Mouse (Mus musculus) mouse trophoblast stem cell (cell line): ENCODE measurements around the gene Rgs14.

Experiments
- in situ Hi-C, 2 experiments: fragments of 300-500 bp; cut with MseI, MboI; formaldehyde crosslinking; loops; 2 replicates in 1 of 2; 3 replicates in 1 of 2; pipeline ENCODE4 v1.15.1; 2025

Rgs14 gene

GRCm38 (mm10) chr13:55346745-55347144, 22.8 kb upstream of the Rgs14 start:
- in situ Hi-C loops, result no loop called here

DNA sequence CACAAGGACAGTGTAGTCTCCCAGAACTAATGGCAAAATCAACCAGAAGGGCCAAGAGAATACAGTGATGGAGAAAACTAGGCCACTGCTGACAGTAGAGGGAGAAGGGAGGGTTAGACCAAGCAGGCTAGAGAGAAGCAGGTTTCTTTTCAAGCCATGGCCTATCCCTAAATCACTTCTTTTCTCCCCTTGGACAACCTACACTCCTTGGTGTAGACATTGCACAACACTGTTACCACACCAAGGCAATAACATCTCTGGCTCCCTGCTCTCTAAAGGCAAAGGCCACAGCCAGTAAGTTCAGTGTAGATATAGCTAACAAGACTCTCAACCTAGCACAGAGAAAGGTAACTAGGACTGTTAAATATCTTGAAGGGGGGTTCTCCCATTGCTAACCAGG, 8.4 kb upstream of the Rgs14 start:
- in situ Hi-C loops, result no loop called here

GRCm38 (mm10) chr13:55361974-55362452, 7.5 kb upstream of the Rgs14 start:
- in situ Hi-C loops, result no loop called here

DNA sequence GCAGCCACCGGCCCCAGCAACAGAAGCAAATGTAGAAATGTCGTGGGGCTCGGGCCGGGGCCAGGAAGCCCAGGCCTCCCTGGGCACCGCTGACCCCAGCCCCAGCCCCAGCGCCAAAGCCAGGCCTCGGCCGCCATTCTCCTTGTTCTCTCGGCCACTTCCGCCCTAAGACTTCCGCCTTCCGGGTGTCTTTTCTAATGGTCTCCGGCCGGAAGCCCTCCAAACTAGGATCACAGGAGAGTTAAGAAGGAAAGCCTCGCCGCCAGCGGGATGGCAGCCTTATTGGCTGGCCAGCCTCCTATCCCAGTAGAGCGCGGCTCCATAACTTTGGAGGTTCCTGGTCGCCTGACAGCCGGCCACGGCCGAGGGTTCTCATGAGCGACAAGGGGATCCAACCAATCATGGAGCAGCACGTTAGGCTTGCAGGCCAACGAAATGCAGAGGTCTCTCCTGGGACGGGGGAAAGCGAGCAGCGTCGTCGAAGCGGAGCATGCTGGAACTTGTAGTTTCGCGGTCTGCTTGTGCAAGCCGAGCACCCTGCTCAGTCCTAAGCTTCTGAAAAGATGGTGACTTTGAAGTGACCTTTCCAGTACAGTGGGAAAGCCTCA, 7.0 kb upstream of the Rgs14 start, which contains the start of gene Lman2:
Lman2 (minus strand) TSS at position 331 of the 608 bp plus-strand sequence.
- in situ Hi-C loops, result no loop called here

- in situ Hi-C loops, result no loop called here
Observed at GRCm38 (mm10) chr13:55368401-55368800, 1.1 kb upstream of the Rgs14 start.

- in situ Hi-C loops, result no loop called here
Observed at GRCm38 (mm10) chr13:55370234-55370633, 702 bp downstream of the Rgs14 start.

- in situ Hi-C loops, result no loop called here
Observed at GRCm38 (mm10) chr13:55371007-55371681, 1.6 kb downstream of the Rgs14 start.

DNA sequence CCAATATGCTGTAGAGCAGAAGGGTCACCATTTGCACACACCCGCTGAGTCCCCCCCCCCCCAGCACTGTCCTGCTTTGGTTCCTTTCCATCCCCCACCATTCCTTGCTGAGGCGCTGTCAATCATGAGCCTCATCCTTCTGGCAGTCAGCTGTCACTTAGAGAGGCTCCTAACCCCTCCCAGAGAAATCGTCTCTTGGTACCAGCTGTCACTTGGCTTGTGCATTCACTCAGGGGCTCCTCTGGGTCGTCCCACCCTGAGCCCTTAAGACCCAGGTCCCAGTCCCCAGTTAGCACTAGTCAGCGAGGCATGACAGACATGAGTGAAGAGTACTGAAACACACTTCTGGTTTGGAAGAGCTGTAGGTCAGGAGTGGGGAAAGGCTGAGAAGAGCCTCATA, 2.2 kb downstream of the Rgs14 start:
- in situ Hi-C loops, result no loop called here

GRCm38 (mm10) chr13:55374206-55374924, 4.8 kb downstream of the Rgs14 start:
- in situ Hi-C loops, result no loop called here

DNA sequence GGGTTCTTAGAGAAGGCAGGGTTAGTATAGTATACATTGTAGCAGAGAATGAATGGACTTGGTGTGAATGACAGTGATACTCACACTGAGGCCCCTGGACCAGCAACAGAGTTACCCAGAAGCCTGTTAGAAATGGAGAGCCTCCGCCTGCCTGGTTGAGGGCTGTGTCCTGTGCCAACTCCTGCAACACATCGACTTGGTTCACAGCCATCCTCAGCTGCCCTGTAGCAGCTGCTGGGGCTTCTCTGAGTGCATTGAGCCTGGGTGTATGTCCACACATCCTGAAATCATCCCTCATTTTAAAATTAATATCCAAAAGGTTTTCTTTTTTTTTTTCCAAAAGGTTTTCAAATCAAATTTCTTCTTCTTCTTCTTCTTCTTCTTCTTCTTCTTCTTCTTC, 6.3 kb downstream of the Rgs14 start:
- in situ Hi-C loops, result no loop called here

DNA sequence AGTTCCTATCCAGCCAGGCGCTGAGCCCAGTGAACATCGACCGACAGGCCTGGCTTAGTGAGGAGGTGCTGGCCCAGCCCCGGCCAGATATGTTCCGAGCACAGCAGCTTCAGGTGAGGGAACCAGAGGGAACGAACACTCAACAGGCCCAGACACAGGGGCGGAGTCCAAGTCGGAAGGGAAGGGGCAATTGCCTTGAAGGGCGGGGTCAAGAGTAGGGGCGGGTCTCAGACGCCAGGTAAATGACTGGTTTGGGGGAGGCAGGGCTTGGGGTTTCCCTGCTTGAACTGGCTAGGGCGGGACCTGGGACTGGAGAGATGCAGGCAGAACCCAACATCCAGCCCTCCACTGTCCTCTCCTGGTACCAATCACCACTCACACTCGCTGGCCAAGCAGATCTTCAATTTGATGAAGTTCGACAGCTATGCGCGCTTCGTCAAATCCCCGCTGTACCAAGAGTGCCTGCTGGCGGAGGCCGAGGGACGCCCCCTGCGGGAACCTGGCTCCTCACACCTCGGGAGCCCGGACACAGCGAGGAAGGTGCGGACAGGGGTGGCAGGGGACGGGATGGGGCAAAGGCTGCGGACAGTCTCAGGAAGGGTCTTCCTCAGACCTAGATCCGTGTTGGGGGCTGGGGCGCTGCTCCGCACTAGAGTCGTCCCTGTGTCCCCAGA, 9.5 kb downstream of the Rgs14 start:
- in situ Hi-C loops, result no loop called here

DNA sequence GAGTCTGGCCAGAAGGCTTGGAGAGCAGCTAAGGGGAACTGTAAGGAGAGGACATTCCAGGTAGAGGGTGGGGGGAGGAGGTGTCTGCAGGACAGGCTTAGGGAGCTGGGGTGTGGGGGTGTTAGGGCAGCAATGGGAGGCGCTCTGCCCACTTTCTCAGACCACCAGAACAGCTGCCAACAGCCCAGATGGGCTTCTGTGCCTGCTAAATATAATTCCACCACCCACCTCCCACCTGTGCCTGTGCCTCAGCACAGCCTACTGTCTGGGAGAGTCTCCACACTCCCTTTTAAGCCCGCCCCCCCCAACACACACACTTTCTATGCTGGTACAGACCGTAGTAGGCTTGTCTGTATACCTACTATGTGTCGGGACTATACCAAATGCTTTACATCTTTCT, 12.3 kb downstream of the Rgs14 start:
- in situ Hi-C loops, result no loop called here

GRCm38 (mm10) chr13:55390644-55391043, 21.1 kb downstream of the Rgs14 start:
- in situ Hi-C loops, result no loop called here

DNA sequence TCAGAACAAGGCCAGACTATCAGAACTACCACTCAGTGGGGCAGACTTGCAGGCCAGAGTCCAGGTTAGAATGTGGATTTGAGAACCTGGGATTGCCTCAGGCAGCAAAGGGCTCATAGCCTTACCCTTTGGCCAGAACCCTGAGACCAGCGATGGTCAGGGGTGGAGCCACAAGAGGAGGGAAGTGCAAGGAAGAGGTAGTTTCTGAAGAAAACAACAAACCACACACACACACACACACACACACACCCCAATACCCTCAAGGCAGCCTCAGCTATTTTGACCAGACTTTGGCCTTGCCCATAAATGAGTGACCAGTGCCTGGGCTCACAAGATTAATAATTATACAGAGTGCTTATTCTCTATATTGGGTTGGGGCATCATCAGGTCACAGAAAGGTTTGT, 22.1 kb downstream of the Rgs14 start:
- in situ Hi-C loops, result no loop called here

DNA sequence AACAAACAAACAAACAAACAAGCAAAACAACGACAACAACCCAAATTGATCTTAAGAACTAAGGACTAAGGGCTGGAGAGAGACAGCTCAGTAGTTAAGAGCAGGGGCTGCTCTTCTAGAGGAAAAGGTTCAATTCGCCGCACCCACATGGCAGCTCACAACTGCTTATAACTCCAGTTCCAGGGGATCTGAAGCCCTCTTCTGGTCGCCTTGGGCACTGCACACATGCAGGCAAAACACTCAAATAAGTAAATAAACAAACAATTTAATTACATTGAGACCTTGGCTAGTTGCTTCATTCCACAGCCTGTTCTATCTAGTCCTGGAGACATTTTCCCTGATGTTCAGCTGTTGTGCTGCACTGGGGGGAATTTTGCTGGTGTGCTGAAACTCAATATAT, 23.4 kb downstream of the Rgs14 start:
- in situ Hi-C loops, result no loop called here

- in situ Hi-C loops, result no loop called here
Observed at GRCm38 (mm10) chr13:55398088-55398487, 28.6 kb downstream of the Rgs14 start, which contains the start of gene Slc34a1. Slc34a1 (plus strand) TSS chr13:55398187.

DNA sequence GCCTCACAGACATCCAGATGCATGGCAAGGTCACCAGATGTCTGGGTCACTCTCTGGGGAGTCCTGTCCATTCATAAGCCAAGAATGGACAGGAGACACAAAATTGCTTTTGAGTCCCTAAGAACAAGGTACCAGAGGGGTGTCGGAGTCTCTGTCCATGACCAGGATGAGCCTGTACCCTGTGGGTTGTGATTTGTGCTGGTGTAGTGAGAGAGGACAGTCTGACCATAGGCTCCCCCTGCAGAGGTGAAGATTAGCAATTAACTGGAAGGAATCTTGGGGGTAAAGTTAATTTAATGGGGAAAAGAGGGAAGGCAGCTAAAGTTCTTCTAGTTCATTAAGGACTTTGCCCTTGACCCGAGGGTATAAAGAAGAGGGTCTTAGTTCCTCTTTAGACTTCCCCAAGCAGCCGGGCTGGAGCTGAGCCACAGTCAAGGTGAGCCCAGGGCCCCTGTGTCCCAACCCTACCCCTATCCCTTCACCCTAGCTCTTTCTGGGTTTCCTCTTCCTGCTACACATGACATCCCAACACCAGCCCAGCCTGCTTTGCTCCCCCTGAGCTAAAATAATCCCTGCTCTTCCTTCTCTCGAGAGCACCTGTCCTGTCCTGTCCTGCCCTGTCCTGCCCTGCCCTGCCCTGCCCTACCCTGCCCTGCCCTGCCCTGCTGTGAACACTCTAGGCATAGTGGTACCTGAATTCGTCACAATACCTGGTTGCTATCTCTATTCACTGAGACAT, 29.9 kb downstream of the Rgs14 start:
- in situ Hi-C loops, result no loop called here

DNA sequence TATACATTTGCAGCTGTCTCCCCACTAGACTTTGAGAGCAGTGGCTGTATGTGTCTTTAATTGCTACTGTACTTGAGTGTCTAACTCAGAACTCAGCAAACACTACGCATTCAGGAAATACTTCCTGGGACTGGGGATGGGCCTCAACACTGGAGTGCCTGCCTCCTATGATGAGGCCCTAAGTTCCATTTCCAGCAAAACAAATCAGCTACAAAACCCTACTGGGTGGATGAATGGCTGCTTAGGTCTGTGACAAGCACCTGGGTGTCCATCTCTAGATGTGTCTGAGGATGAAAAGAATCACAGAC, 30.5 kb downstream of the Rgs14 start:
- in situ Hi-C loops, result no loop called here

GRCm38 (mm10) chr13:55403266-55403665, 33.7 kb downstream of the Rgs14 start:
- in situ Hi-C loops, result no loop called here

GRCm38 (mm10) chr13:55403935-55404852, 34.7 kb downstream of the Rgs14 start:
- in situ Hi-C loops, result no loop called here
